Mouse (Mus musculus) erythroblast, embryonic 14.5 days (primary cell): ENCODE measurements around the gene Galnt2.

Source experiments
- GATA1 ChIP-seq: IDR thresholded peaks from 2 replicates; pipeline ENCODE4 v1.6.1; 2012; ENCODE audit warnings: low read length, inconsistent platforms, mixed read lengths
- TAL1 ChIP-seq: IDR thresholded peaks from 3 replicates; pipeline ENCODE4 v1.6.1; 2012; ENCODE audit warnings: low read length, inconsistent platforms, mixed read lengths

DNA sequence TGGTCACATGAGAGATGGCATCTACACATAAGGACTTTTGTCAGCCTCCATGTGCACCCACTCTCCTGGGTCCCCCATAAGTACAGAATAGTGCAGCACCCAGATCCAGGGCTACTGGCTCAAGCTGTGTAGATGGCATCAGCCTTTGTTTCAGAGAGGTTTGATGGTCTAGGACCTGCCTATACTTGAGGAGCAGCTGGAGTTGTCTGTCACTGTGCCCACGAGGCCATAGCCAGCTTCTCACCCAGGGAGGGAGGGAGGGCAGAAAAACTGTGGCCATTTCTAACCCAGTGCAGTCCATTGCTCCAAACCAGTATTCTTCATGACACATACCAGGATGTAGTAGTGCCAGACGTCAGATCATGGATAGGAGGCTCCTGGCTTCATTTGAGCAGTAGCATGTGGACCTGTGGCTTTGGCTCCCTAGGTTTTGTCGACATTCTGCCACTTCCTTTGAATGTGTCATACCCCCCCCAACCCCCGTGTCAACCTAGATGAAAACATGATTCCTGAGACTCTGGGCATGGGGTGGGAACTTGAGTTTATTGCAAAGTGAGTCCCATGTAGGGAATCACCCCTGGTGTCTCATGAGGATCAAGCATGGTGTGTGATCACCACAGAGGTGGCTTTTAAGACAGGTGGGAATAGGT is 57.1 kb downstream of the Galnt2 start:
- no peak for TF ChIP-seq GATA1
- no peak for TF ChIP-seq TAL1
